Mouse (Mus musculus): Measurements from ENCODE around the gene Mcm2. TPM values are rescaled to one million over a fixed set of nuclear protein-coding genes. Genes with fewer than 3 reads are reported as not detected.
A peak's percentile ranks its signal among the peaks of the same experiment; 100 is the strongest.

Gene Mcm2
- total and polyA plus RNA-seq, 3 experiments: 130 to 148 (median 148) TPM

DNA sequence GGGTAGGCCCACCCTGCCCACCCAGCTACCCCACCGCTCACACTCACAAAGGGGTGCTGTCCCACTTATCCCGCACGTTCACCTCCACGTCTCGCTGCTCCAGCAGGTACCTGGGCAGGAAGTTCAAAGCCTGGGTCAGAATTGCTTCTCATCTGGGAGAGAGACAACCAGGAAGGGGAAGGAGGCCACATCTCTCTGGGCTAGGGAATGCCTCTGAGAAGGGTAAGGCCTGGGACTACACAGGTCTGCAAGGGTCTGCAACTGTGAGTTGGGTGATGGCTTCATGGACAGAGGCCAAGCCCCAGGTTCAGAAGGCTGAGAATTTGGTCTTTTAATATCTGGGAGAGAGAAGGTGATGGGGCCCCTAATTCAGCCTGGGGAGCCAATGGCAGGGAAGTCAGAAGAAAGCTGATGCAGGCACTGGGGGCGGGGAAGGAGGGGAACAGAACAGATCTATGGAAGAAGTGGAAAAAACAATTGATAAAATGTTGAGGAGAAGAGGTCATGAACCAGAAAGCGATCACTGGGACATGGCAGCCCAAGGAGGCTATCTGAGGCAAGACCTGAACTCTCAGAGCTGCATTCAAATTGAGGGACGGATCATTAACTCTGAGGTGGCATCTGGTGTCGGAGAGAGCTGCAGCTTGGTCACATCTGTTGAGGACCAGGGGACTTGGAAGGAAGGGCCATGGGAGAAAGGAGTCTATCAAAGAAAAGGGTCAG lies 57.6 kb downstream of the Mcm2 start:
- peak overlapping the region; percentile 90 to 97 (median 92) for H3K4me3 ChIP-seq (replicated peaks in 1 of 3; ENCODE audit: low read depth in 2 of 3, low read length in 2 of 3, poor library complexity in 1 of 3)
- H3K9me3 ChIP-seq (replicated peaks; ENCODE audit: low read length): no peaks in the 10 kb centered on the region
- peak overlapping the region; percentile 74 for H3K9ac ChIP-seq (ENCODE audit: insufficient read depth, low read depth)
- peaks cover 27 to 43% of the 10 kb centered on the region in 2 experiments for H3K36me3 ChIP-seq (replicated peaks in 1 of 2; ENCODE audit: control insufficient read depth in 1 of 2, insufficient read depth in 1 of 2, low read length in 1 of 2)
- H3K4me2 ChIP-seq (ENCODE audit: insufficient read depth, low read depth, poor library complexity, severe bottlenecking): peak overlapping the region; percentile 90
- H3K27ac ChIP-seq (ENCODE audit: insufficient read depth, low read depth): peak overlapping the region; percentile 33
- in situ Hi-C loops (cut with MboI; ENCODE audit: low pct_ligation_motif_present, low pct_unique_long_range_greater_than_20kb, low sequenced_read_pairs): no loop called here
- peaks cover 3% of the 10 kb centered on the region for H3K27me3 ChIP-seq (replicated peaks)
- DNase-seq (ENCODE audit: extremely low read depth): no peak
- dilution Hi-C loops (cut with MboI; ENCODE audit: extremely low pct_ligation_motif_present, extremely low pct_unique_long_range_greater_than_20kb, low sequenced_read_pairs): no loop called here
- H3K4me1 ChIP-seq (ENCODE audit: control insufficient read depth in 1 of 2, insufficient read depth in 2 of 2): peaks cover 17 to 29% of the 10 kb centered on the region in 2 experiments
- H3K79me2 ChIP-seq (replicated peaks; ENCODE audit: control insufficient read depth, extremely low read depth, insufficient read depth, poor library complexity, severe bottlenecking): peaks cover 2% of the 10 kb centered on the region; the same call in 1 of the 2 replicates
- TF ChIP-seq ZC3H11A (IDR thresholded peaks at IDR 0.05; ENCODE audit: low read depth, low read length) (no peak), E2F4 (IDR thresholded peaks at IDR 0.05; ENCODE audit: insufficient replicate concordance, low read depth, low read length) (no peak), CHD1 (IDR thresholded peaks at IDR 0.05; ENCODE audit: low read depth, low read length) (no peak), TBP (conservative IDR thresholded peaks at IDR 0.05; ENCODE audit: low read depth, low read length) (no peak), EP300 (IDR thresholded peaks at IDR 0.05; ENCODE audit: low read length) (no peak), MXI1 (IDR thresholded peaks at IDR 0.05; ENCODE audit: low read depth, low read length) (no peak), GABPA (IDR thresholded peaks at IDR 0.05; ENCODE audit: insufficient replicate concordance, low read depth, low read length) (no peak), KAT2A (IDR thresholded peaks at IDR 0.05; ENCODE audit: insufficient replicate concordance, low read length) (no peak), POLR2A (IDR thresholded peaks at IDR 0.05; ENCODE audit: low read depth, low read length) (no peak), CTCF (conservative IDR thresholded peaks at IDR 0.05 in 1 of 2, IDR thresholded peaks at IDR 0.05 in 1 of 2; ENCODE audit: low read depth in 2 of 2, low read length in 2 of 2) (no peak), UBTF (IDR thresholded peaks at IDR 0.05; ENCODE audit: low read depth, low read length) (no peak)

DNA sequence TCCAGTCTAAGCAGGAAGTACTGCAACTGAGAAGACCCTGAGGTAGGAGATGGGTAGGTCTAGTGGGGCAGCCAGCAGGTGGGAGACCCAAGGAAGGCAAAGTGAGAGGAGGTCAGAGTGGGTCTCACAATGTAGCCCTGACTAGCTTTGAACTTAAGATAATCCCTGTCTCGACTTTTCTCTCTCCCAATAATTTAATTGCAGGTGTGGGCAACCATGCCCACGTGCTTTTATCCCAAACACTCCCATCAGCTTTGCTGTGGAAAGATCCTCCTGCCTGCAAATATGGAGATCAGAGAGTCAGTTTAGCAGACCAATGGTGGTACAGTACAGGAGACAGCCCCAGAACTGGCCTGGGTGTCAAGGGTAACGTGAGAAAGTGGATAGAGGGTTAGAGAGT lies 58.4 kb downstream of the Mcm2 start:
- H3K9ac ChIP-seq (ENCODE audit: insufficient read depth, low read depth): no peak overlapping the region
- in situ Hi-C loops (cut with MboI; ENCODE audit: low pct_ligation_motif_present, low pct_unique_long_range_greater_than_20kb, low sequenced_read_pairs) (no loop called here), dilution Hi-C loops (cut with MboI; ENCODE audit: extremely low pct_ligation_motif_present, extremely low pct_unique_long_range_greater_than_20kb, low sequenced_read_pairs) (no loop called here)
- no peak for TF ChIP-seq BHLHE40 (IDR thresholded peaks at IDR 0.05; ENCODE audit: low read depth, low read length)
- TF ChIP-seq JUND (conservative IDR thresholded peaks at IDR 0.05; ENCODE audit: low read depth, low read length): no peak
- no peak for TF ChIP-seq CTCF (conservative IDR thresholded peaks at IDR 0.05 in 1 of 2, IDR thresholded peaks at IDR 0.05 in 1 of 2; ENCODE audit: low read depth in 2 of 2, low read length in 2 of 2)
- TF ChIP-seq SMC3 (IDR thresholded peaks at IDR 0.05; ENCODE audit: low read depth, low read length): no peak
- no peak for TF ChIP-seq ETS1 (conservative IDR thresholded peaks at IDR 0.05; ENCODE audit: low read depth, low read length)
- no peak for TF ChIP-seq PAX5 (IDR thresholded peaks at IDR 0.05; ENCODE audit: low read length)
- TF ChIP-seq E2F4 (IDR thresholded peaks at IDR 0.05; ENCODE audit: insufficient replicate concordance, low read depth, low read length): no peak
- no peak for TF ChIP-seq CHD2 (IDR thresholded peaks at IDR 0.05; ENCODE audit: low read length)
- TF ChIP-seq EP300 (IDR thresholded peaks at IDR 0.05; ENCODE audit: low read length): no peak
- TF ChIP-seq MYC (IDR thresholded peaks at IDR 0.05; ENCODE audit: low read depth, low read length): no peak
- no peak for TF ChIP-seq MEF2A (IDR thresholded peaks at IDR 0.05; ENCODE audit: borderline replicate concordance, low read depth, low read length)
- no peak for TF ChIP-seq CHD1 (IDR thresholded peaks at IDR 0.05; ENCODE audit: low read depth, low read length)
- no peak for TF ChIP-seq MAFK (IDR thresholded peaks at IDR 0.05; ENCODE audit: insufficient replicate concordance, low read length)
- no peak for TF ChIP-seq MXI1 (IDR thresholded peaks at IDR 0.05; ENCODE audit: low read depth, low read length)
- TF ChIP-seq JUN (IDR thresholded peaks at IDR 0.05; ENCODE audit: insufficient read depth, low read depth, low read length): no peak
- H3K4me2 ChIP-seq (ENCODE audit: insufficient read depth, low read depth, poor library complexity, severe bottlenecking): no peak overlapping the region
- H3K4me3 ChIP-seq (replicated peaks in 1 of 3; ENCODE audit: low read depth in 2 of 3, low read length in 2 of 3, poor library complexity in 1 of 3): no peak overlapping the region
- H3K27me3 ChIP-seq (replicated peaks): peaks cover 3% of the 10 kb centered on the region
- no peak for DNase-seq (ENCODE audit: extremely low read depth)
- peaks cover 33 to 50% of the 10 kb centered on the region in 2 experiments for H3K36me3 ChIP-seq (replicated peaks in 1 of 2; ENCODE audit: control insufficient read depth in 1 of 2, insufficient read depth in 1 of 2, low read length in 1 of 2)
- peaks cover 2% of the 10 kb centered on the region; the same call in 1 of the 2 replicates for H3K79me2 ChIP-seq (replicated peaks; ENCODE audit: control insufficient read depth, extremely low read depth, insufficient read depth, poor library complexity, severe bottlenecking)
- H3K4me1 ChIP-seq (ENCODE audit: control insufficient read depth in 1 of 2, insufficient read depth in 2 of 2): peaks cover 21 to 34% of the 10 kb centered on the region in 2 experiments
- no peak overlapping the region for H3K27ac ChIP-seq (ENCODE audit: insufficient read depth, low read depth)
- no peaks in the 10 kb centered on the region for H3K9me3 ChIP-seq (replicated peaks; ENCODE audit: low read length)
